Comparison of ENCODE assay signal across 14 mouse cellular contexts in genomic region chr6:94678377-94679164, GRCm38 (mm10). TPM values are rescaled to one million over a fixed set of nuclear protein-coding genes. Genes with fewer than 3 reads are reported as not detected.
A peak's percentile ranks its signal among the peaks of the same experiment; 100 is the strongest.
DNase-seq lines count a peak whose midpoint lies in the region; ATAC-seq and TF ChIP-seq lines count a peak whose summit lies in the region.
"Had no signal": no experiment of that assay in that cellular context is flagged by ENCODE, and none has a peak within 500 bp of the region (broad histone marks: within the 10 kb centered on the region; RNA-seq: fewer than 3 reads in every experiment).

No protein-coding gene starts in this region.

- TF ChIP-seq CTCF in hindbrain, postnatal 0 days (IDR thresholded peaks at IDR 0.05; ENCODE audit: low read depth) = no peak

- H3K36me3 ChIP-seq in kidney, embryonic 14.5 days (ENCODE audit: control insufficient read depth, insufficient read depth, low read length) = no peaks in the 10 kb centered on the region
- H3K36me3 ChIP-seq in hindbrain, postnatal 0 days (ENCODE audit: insufficient read depth, low read length) = no peaks in the 10 kb centered on the region
- no peaks in the 10 kb centered on the region for H3K36me3 ChIP-seq in liver, embryonic 11.5 days (ENCODE audit: control insufficient read depth, insufficient read depth, low read length)
- H3K36me3 ChIP-seq: embryonic facial prominence, embryonic 13.5 days; heart, embryonic 15.5 days; liver, embryonic 13.5 days had no signal

- H3K9me3 ChIP-seq in kidney, embryonic 14.5 days (ENCODE audit: control insufficient read depth, low read length) = no peaks in the 10 kb centered on the region
- H3K9me3 ChIP-seq in hindbrain, postnatal 0 days (ENCODE audit: low read length) = no peaks in the 10 kb centered on the region
- H3K9me3 ChIP-seq in liver, embryonic 11.5 days (ENCODE audit: control insufficient read depth, low read length) = no peaks in the 10 kb centered on the region
- H3K9me3 ChIP-seq: embryonic facial prominence, embryonic 13.5 days; heart, embryonic 15.5 days; liver, embryonic 13.5 days had no signal

- peaks cover 32% of the 10 kb centered on the region for H3K4me1 ChIP-seq in kidney, embryonic 14.5 days (ENCODE audit: control insufficient read depth, insufficient read depth, low read length)
- peaks cover 20% of the 10 kb centered on the region for H3K4me1 ChIP-seq in hindbrain, postnatal 0 days (ENCODE audit: insufficient read depth, low read length)
- peaks cover 23% of the 10 kb centered on the region for H3K4me1 ChIP-seq in liver, embryonic 11.5 days (replicated peaks; ENCODE audit: control insufficient read depth, insufficient read depth, low read length)

- H3K4me2 ChIP-seq in kidney, embryonic 14.5 days (replicated peaks; ENCODE audit: low read depth, low read length) = no peak overlapping the region
- peak overlapping the region; percentile 42 for H3K4me2 ChIP-seq in hindbrain, postnatal 0 days (ENCODE audit: low read depth, low read length)
- H3K4me2 ChIP-seq in liver, embryonic 11.5 days = no peak overlapping the region
- H3K4me2 ChIP-seq: embryonic facial prominence, embryonic 13.5 days; heart, embryonic 15.5 days; liver, embryonic 13.5 days had no signal

- no peak for DNase-seq in kidney, postnatal 4 days
- no peak for DNase-seq in hindbrain, postnatal 0 days (ENCODE audit: low spot score)
- peak; percentile 89 for DNase-seq in retina, postnatal 1 day
- no peak for DNase-seq in liver, embryonic 11.5 days (ENCODE audit: low spot score)
- no peak for DNase-seq in lung, postnatal 36 days
- DNase-seq: cerebellum, adult 9-10 months; kidney, adult 2 months; layer of hippocampus, adult 9-11 months; liver, embryonic 13.5 days; lung, postnatal 4 days had no signal

- peak; percentile 65; the same call in 1 of the 2 replicates for ATAC-seq in kidney, embryonic 14.5 days (ENCODE audit: low FRiP score, low TSS enrichment)
- ATAC-seq in activated CD4-positive, CD25-positive, alpha-beta regulatory T cell, adult 4 months = peak; percentile 7
- no peak; the same call in 1 of the 2 replicates for ATAC-seq in hindbrain, postnatal 0 days
- no peak for ATAC-seq in liver, embryonic 11.5 days (replicated peaks; ENCODE audit: low FRiP score)

- H3K27me3 ChIP-seq in kidney, embryonic 14.5 days (ENCODE audit: control insufficient read depth, insufficient read depth, low read length) = 0 out of 2 replicates have a peak, but pooled peaks cover 6% of the 10 kb centered on the region
- no peaks in the 10 kb centered on the region for H3K27me3 ChIP-seq in hindbrain, postnatal 0 days (ENCODE audit: insufficient read depth, low read length)
- H3K27me3 ChIP-seq in liver, embryonic 11.5 days (replicated peaks; ENCODE audit: control insufficient read depth, insufficient read depth, low read length) = peaks cover 11% of the 10 kb centered on the region
- H3K27me3 ChIP-seq: heart, embryonic 15.5 days had no signal

- WGBS in kidney, embryonic 14.5 days = 19% methylated on average over 6 of the region's 6 CpGs
- 37% methylated on average over 6 of the region's 6 CpGs for WGBS in hindbrain, postnatal 0 days
- WGBS in liver, embryonic 11.5 days = 40% methylated on average over 6 of the region's 6 CpGs

- H3K9ac ChIP-seq in kidney, embryonic 14.5 days (ENCODE audit: low read depth, low read length) = no peak overlapping the region
- 0 out of 2 replicates have a peak overlapping the region, but pooled peaks have one; percentile 13 for H3K9ac ChIP-seq in hindbrain, postnatal 0 days (replicated peaks; ENCODE audit: low read length)
- H3K9ac ChIP-seq in liver, embryonic 11.5 days (ENCODE audit: low read depth, low read length) = no peak overlapping the region
- H3K9ac ChIP-seq: embryonic facial prominence, embryonic 13.5 days; heart, embryonic 15.5 days; liver, embryonic 13.5 days had no signal

- H3K27ac ChIP-seq in kidney, embryonic 14.5 days (ENCODE audit: low read depth, low read length) = no peak overlapping the region
- H3K27ac ChIP-seq in hindbrain, postnatal 0 days = peak overlapping the region; percentile 38; the same call in 1 of the 2 replicates
- no peak overlapping the region for H3K27ac ChIP-seq in liver, embryonic 11.5 days (ENCODE audit: low read depth, low read length)
- H3K27ac ChIP-seq: embryonic facial prominence, embryonic 13.5 days; heart, embryonic 15.5 days; liver, embryonic 13.5 days had no signal

- H3K4me3 ChIP-seq in kidney, embryonic 14.5 days (ENCODE audit: low read length) = no peak overlapping the region
- H3K4me3 ChIP-seq in hindbrain, postnatal 0 days (ENCODE audit: low read length) = no peak overlapping the region
- no peak overlapping the region for H3K4me3 ChIP-seq in liver, embryonic 11.5 days (ENCODE audit: low read depth, low read length)
- H3K4me3 ChIP-seq: embryonic facial prominence, embryonic 13.5 days; heart, embryonic 15.5 days; liver, embryonic 13.5 days had no signal

RNA-seq across cellular contexts. Expression of gene Lrig1, which starts 21.4 kb away (rescaled TPM):
- 10.4 and 11.0 TPM in 2 replicates for polyA plus RNA-seq in kidney, embryonic 14.5 days (2014; fragmentation: Nextera tagmentation; extraction: Ambion mirVana)
- 10 to 100 TPM; 16.2 to 31.1 TPM for polyA plus RNA-seq in activated CD4-positive, CD25-positive, alpha-beta regulatory T cell, adult 4 months (2017; shearing (Covaris generic))
- total RNA-seq in hindbrain, postnatal 0 days (2014; rRNA removed) = 131 and 146 TPM in 2 replicates
- polyA plus RNA-seq in hindbrain, postnatal 0 days (2015; fragmentation: Nextera tagmentation; extraction: Ambion mirVana) = 23.0 and 27.8 TPM in 2 replicates
- 2.9 and 4.3 TPM in 2 replicates for polyA plus RNA-seq in liver, embryonic 11.5 days (2014; fragmentation: Nextera tagmentation; extraction: Ambion mirVana)

Comparison
In these comparisons a context has a peak if more than half of its experiments do, and no peak if none do; other contexts are left out.
1. ATAC-seq: peak in kidney, embryonic 14.5 days (single experiment) and activated CD4-positive, CD25-positive, alpha-beta regulatory T cell, adult 4 months (single experiment); none in hindbrain, postnatal 0 days (single experiment) and liver, embryonic 11.5 days (single experiment).